Mouse (Mus musculus) limb, embryonic 13.5 days (tissue): ENCODE data around the gene Polr2e. TPM values are rescaled to one million over a fixed set of nuclear protein-coding genes. Genes with fewer than 3 reads are reported as not detected.
A peak's percentile ranks its signal among the peaks of the same experiment; 100 is the strongest.

Experiments
- ATAC-seq: fragments of 200-750 bp; cut with Nextera tagmentation; 2 replicates; pipeline ENCODE4 v1.8.0; 2017; ENCODE audit warnings: low read depth, moderate number of reproducible peaks, moderate TSS enrichment; ENCODE audit not compliant: low FRiP score
- H3K27ac ChIP-seq: fragments of 300-500 bp; sonication (generic); 2 replicates; pipeline ENCODE4 v1.5.1; 2015; ENCODE audit warnings: inconsistent platforms, mild to moderate bottlenecking, moderate library complexity
- H3K27me3 ChIP-seq: fragments of 300-500 bp; sonication (generic); 2 replicates; pipeline ENCODE4 v1.6.1; 2015; ENCODE audit warnings: mild to moderate bottlenecking, inconsistent platforms
- H3K36me3 ChIP-seq: fragments of 300-500 bp; sonication (generic); 2 replicates; pipeline ENCODE4 v1.6.1; 2015; ENCODE audit warnings: inconsistent platforms, mild to moderate bottlenecking, moderate library complexity
- H3K4me1 ChIP-seq: fragments of 300-500 bp; sonication (generic); 2 replicates; pipeline ENCODE4 v1.6.1; 2015; ENCODE audit warnings: inconsistent platforms
- H3K4me2 ChIP-seq: fragments of 300-500 bp; sonication (generic); replicated peaks from 2 replicates; pipeline ENCODE4 v1.6.1; 2015; ENCODE audit warnings: inconsistent platforms, mild to moderate bottlenecking, moderate library complexity
- H3K4me3 ChIP-seq: fragments of 300-500 bp; sonication (generic); 2 replicates; pipeline ENCODE4 v1.5.1; 2015; ENCODE audit warnings: moderate library complexity, mild to moderate bottlenecking, inconsistent platforms
- H3K9ac ChIP-seq: fragments of 300-500 bp; sonication (generic); 2 replicates; pipeline ENCODE4 v1.6.1; 2015; ENCODE audit warnings: mild to moderate bottlenecking, inconsistent platforms
- H3K9me3 ChIP-seq: fragments of 300-500 bp; sonication (generic); 2 replicates; pipeline ENCODE4 v1.6.1; 2016; ENCODE audit warnings: inconsistent platforms
- WGBS: fragments of 180-500 bp; shearing (Covaris S2); methylation state at CpG from one replicate; pipeline ENCODE4 v1.1.7; 2015; 5-methylcytosine and 5-hydroxymethylcytosine counted together
- polyA plus RNA-seq: library from polyadenylated mRNA; unstranded; fragments of >200 nt; fragmentation: Nextera tagmentation; extraction: Ambion mirVana; gene quantifications from 2 replicates; pipeline ENCODE4 v1.2.1, GENCODE M21; 2015

The Polr2e gene
- polyA plus RNA-seq, 1 experiment from 2014 or later: 244 TPM

GRCm38 (mm10) chr10:80019471-80020131, 20.0 kb downstream of the Polr2e start:
- Histone ChIP-seq H3K36me3 (peaks cover 13% of the 10 kb centered on the region; the same call in 1 of the 2 replicates), H3K4me1 (peaks cover 23% of the 10 kb centered on the region), H3K27me3 (peaks cover 39% of the 10 kb centered on the region), H3K9me3 (no peaks in the 10 kb centered on the region), H3K27ac (peak overlapping the region; percentile 12; the same call in 1 of the 2 replicates), H3K4me3 (peak overlapping the region; percentile 34), H3K4me2 (peak overlapping the region; percentile 57), H3K9ac (peak overlapping the region; percentile 64)
- peak; percentile 45 for ATAC-seq
- WGBS: 7% methylated on average over 20 of the region's 20 CpGs

DNA sequence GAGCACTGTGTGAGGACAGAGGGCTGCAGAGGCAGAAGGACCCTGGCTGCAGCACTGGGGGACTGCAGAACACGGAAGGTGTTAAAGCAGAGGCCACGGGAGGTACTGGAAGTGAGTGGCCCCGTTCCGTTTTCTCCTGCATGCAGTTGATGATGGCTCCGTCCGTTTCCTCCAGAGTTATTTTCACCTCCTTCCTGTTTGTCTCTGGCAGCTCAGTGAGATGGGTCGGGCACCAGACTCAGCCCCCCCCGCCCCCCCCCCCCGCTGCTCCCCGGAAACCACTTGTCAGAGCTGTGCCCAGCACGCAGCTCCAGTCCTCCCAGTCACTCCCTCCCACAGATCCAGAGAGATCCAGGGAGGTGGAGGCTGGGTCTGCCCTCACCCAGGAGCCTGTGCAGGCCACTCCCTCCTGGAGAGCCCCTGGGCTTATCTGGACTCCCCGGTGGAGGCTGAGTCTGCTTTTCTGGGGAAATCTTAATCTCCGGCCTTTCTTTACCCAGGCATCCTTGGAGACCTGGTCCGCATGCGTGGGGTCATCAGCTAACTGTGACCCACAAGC, 20.8 kb downstream of the Polr2e start:
- peaks cover 47% of the 10 kb centered on the region for H3K27me3 ChIP-seq
- no peak for ATAC-seq
- peaks cover 12% of the 10 kb centered on the region; the same call in 1 of the 2 replicates for H3K36me3 ChIP-seq
- H3K9ac ChIP-seq: peak overlapping the region; percentile 64; the same call in 1 of the 2 replicates
- no peak overlapping the region for H3K27ac ChIP-seq
- H3K4me1 ChIP-seq: peaks cover 30% of the 10 kb centered on the region
- no peaks in the 10 kb centered on the region for H3K9me3 ChIP-seq
- peak overlapping the region; percentile 34; the same call in 1 of the 2 replicates for H3K4me3 ChIP-seq
- 7% methylated on average over 13 of the region's 15 CpGs for WGBS
- peak overlapping the region; percentile 57 for H3K4me2 ChIP-seq

GRCm38 (mm10) chr10:80017771-80018170, 21.8 kb downstream of the Polr2e start:
- H3K4me1 ChIP-seq: peaks cover 34% of the 10 kb centered on the region
- 80% methylated on average over 14 of the region's 14 CpGs for WGBS
- peaks cover 9% of the 10 kb centered on the region; the same call in 1 of the 2 replicates for H3K36me3 ChIP-seq
- no peak overlapping the region for H3K4me3 ChIP-seq
- peaks cover 57% of the 10 kb centered on the region for H3K27me3 ChIP-seq
- no peak overlapping the region for H3K27ac ChIP-seq
- H3K4me2 ChIP-seq: no peak overlapping the region
- H3K9ac ChIP-seq: no peak overlapping the region
- no peak for ATAC-seq
- H3K9me3 ChIP-seq: no peaks in the 10 kb centered on the region

DNA sequence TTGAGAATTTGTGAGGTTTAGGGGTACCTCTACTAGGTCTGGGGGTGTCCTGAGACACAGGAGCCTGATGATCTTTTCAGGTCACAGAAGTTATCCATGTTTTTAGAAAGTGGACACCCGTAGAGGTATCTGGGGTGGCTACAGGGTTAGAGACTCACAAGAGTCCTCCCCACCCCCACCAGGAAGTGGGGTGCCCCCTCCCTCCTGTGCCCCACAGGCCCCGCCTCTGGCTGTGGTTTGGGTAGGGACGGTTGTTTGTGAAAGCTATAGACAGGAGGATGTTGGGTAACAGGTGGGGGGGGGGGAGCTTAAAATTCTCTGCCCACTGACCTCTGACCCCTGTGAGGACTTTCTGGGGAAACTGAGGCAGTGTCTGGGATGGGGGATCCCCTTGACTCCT, 22.2 kb downstream of the Polr2e start:
- no peak for ATAC-seq
- H3K27ac ChIP-seq: no peak overlapping the region

GRCm38 (mm10) chr10:80016931-80017330, 22.7 kb downstream of the Polr2e start:
- peaks cover 65% of the 10 kb centered on the region for H3K27me3 ChIP-seq
- H3K9ac ChIP-seq: no peak overlapping the region
- no peak overlapping the region for H3K4me2 ChIP-seq
- H3K36me3 ChIP-seq: peaks cover under 1% of the 10 kb centered on the region; the same call in 1 of the 2 replicates
- H3K27ac ChIP-seq: no peak overlapping the region
- H3K4me3 ChIP-seq: no peak overlapping the region
- H3K4me1 ChIP-seq: peaks cover 34% of the 10 kb centered on the region
- H3K9me3 ChIP-seq: no peaks in the 10 kb centered on the region
- no peak for ATAC-seq
- 86% methylated on average over 10 of the region's 10 CpGs for whole genome bisulfite sequencing

More for the DNA sequence above, 22.2 kb downstream of the Polr2e start:
- Histone ChIP-seq H3K4me1 (peaks cover 34% of the 10 kb centered on the region), H3K4me3 (no peak overlapping the region), H3K36me3 (peaks cover 5% of the 10 kb centered on the region; the same call in 1 of the 2 replicates), H3K4me2 (no peak overlapping the region), H3K9me3 (no peaks in the 10 kb centered on the region), H3K27me3 (peaks cover 61% of the 10 kb centered on the region), H3K9ac (no peak overlapping the region)
- WGBS: 57% methylated on average over 3 of the region's 3 CpGs

GRCm38 (mm10) chr10:80016511-80016910, 23.1 kb downstream of the Polr2e start, which contains the start of gene Arhgap45:
Gene Arhgap45 (plus strand): TSS chr10:80016653.
- no peak for ATAC-seq
- H3K4me3 ChIP-seq: no peak within 1 kb of the TSS
- H3K27me3 ChIP-seq: peaks cover 70% of the 10 kb centered on the region
- no peak within 1 kb of the TSS; the same call in none of the 2 replicates for H3K9ac ChIP-seq
- H3K36me3 ChIP-seq: no peaks in the 10 kb centered on the region
- no peak within 1 kb of the TSS for H3K27ac ChIP-seq
- no peak within 1 kb of the TSS for H3K4me2 ChIP-seq
- H3K9me3 ChIP-seq: no peaks in the 10 kb centered on the region
- 65% methylated on average over 11 of the region's 11 CpGs for WGBS
- peaks cover 34% of the 10 kb centered on the region for H3K4me1 ChIP-seq

DNA sequence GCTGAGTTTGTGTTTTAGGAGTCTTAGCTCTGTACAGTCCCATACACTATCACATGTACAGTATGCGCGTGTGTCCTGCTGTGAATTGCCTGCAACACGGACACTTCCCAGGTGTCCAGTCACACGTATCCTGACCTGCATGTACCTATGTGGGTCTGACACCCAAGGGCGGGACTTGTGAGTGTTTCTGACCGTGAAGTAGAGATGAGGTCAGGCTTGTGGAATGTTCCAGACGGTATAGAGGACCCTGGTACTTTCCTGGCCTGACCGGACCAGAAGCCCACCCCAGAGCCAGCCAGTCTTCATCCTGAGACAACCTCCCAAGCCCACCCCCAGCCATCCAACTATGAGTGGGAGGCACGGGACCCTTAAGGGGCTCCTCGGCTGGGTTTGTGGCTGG, 24.0 kb downstream of the Polr2e start:
- Histone ChIP-seq H3K9ac (no peak overlapping the region; the same call in none of the 2 replicates), H3K4me3 (no peak overlapping the region), H3K27ac (no peak overlapping the region), H3K4me1 (peaks cover 32% of the 10 kb centered on the region), H3K9me3 (peaks cover 7% of the 10 kb centered on the region), H3K4me2 (no peak overlapping the region), H3K27me3 (peaks cover 70% of the 10 kb centered on the region), H3K36me3 (0 out of 2 replicates have a peak, but pooled peaks cover 5% of the 10 kb centered on the region)
- 80% methylated on average over 10 of the region's 10 CpGs for WGBS
- ATAC-seq: no peak

- H3K9ac ChIP-seq: no peak overlapping the region
- ATAC-seq: no peak
- 0 out of 2 replicates have a peak overlapping the region, but pooled peaks have one; percentile 1 for H3K4me2 ChIP-seq
- peaks cover 23% of the 10 kb centered on the region for H3K4me1 ChIP-seq
- no peak overlapping the region for H3K27ac ChIP-seq
- H3K4me3 ChIP-seq: no peak overlapping the region
- peaks cover 12% of the 10 kb centered on the region for H3K36me3 ChIP-seq
- 16% methylated on average over 28 of the region's 28 CpGs for WGBS
- H3K27me3 ChIP-seq: peaks cover 68% of the 10 kb centered on the region
- H3K9me3 ChIP-seq: peaks cover 15% of the 10 kb centered on the region
Observed at GRCm38 (mm10) chr10:80014484-80015290, 24.9 kb downstream of the Polr2e start.

GRCm38 (mm10) chr10:80013609-80014008, 26.0 kb downstream of the Polr2e start:
- no peak overlapping the region for H3K4me3 ChIP-seq
- H3K27me3 ChIP-seq: peaks cover 63% of the 10 kb centered on the region
- ATAC-seq: no peak
- 22% methylated on average over 25 of the region's 25 CpGs for whole genome bisulfite sequencing
- H3K4me1 ChIP-seq: peaks cover 12% of the 10 kb centered on the region; the same call in 1 of the 2 replicates
- peaks cover 12% of the 10 kb centered on the region for H3K36me3 ChIP-seq
- H3K27ac ChIP-seq: no peak overlapping the region
- H3K9me3 ChIP-seq: peaks cover 16% of the 10 kb centered on the region
- no peak overlapping the region for H3K4me2 ChIP-seq
- H3K9ac ChIP-seq: no peak overlapping the region

GRCm38 (mm10) chr10:80011740-80012139, 27.9 kb downstream of the Polr2e start:
- 0 out of 2 replicates have a peak, but pooled peaks cover 11% of the 10 kb centered on the region for H3K4me1 ChIP-seq
- H3K4me3 ChIP-seq: no peak overlapping the region
- WGBS: 83% methylated on average over 6 of the region's 6 CpGs
- H3K9me3 ChIP-seq: peaks cover 16% of the 10 kb centered on the region
- H3K36me3 ChIP-seq: peaks cover 12% of the 10 kb centered on the region
- peaks cover 52% of the 10 kb centered on the region for H3K27me3 ChIP-seq
- H3K9ac ChIP-seq: no peak overlapping the region
- no peak overlapping the region for H3K4me2 ChIP-seq
- ATAC-seq: no peak
- H3K27ac ChIP-seq: no peak overlapping the region

DNA sequence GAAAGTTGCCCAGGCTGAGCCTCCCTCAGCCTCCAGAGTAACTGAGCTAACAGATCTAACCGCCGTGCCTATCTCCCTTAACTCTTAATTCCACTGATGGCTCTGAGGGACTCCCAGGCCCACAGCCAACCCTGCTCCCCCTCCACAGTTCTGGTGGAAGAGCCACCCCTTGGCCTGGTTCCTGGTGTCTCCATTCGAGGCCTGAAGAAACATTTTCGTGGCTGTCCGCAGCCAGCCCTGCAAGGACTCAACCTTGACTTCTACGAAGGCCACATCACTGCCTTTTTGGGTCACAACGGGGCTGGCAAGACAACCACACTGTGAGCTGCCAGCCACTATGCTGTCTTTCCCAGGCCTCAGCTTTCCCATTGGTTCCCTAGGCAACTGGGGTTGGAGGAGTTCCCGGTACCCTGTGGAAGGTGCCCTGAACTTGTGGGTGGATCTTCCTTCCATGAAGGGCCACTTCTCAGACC, 35.3 kb downstream of the Polr2e start:
- H3K4me2 ChIP-seq: no peak overlapping the region

More for the DNA sequence above, 35.3 kb downstream of the Polr2e start:
- Histone ChIP-seq H3K27me3 (peaks cover 47% of the 10 kb centered on the region), H3K9me3 (no peaks in the 10 kb centered on the region), H3K4me1 (peaks cover 10% of the 10 kb centered on the region), H3K4me3 (no peak overlapping the region), H3K36me3 (no peaks in the 10 kb centered on the region), H3K9ac (no peak overlapping the region), H3K27ac (no peak overlapping the region)
- WGBS: 89% methylated on average over 8 of the region's 8 CpGs
- no peak for ATAC-seq
